Mouse (Mus musculus) cerebellum, adult 9-10 months (tissue): Measurements from ENCODE around the gene Per1.

ENCODE experiments used
- DNase-seq: peaks from one replicate; pipeline ENCODE4 v3.0.0; 2022

The Per1 gene

GRCm38 (mm10) chr11:69135361-69135760 is 40.3 kb downstream of the Per1 start:
- DNase-seq = no peak

GRCm38 (mm10) chr11:69147546-69147945 is 52.5 kb downstream of the Per1 start:
- DNase-seq = no peak

GRCm38 (mm10) chr11:69148451-69148960 is 53.5 kb downstream of the Per1 start:
- no peak for DNase-seq

- peak; percentile 28 for DNase-seq
These were observed 54.7 kb downstream of the Per1 start for GRCm38 (mm10) chr11:69149728-69150127.

GRCm38 (mm10) chr11:69150444-69150843 is 55.4 kb downstream of the Per1 start:
- DNase-seq = peak; percentile 81

- DNase-seq = no peak
These were observed 56.0 kb downstream of the Per1 start for GRCm38 (mm10) chr11:69151004-69151403.

- no peak for DNase-seq
These were observed 58.8 kb downstream of the Per1 start for GRCm38 (mm10) chr11:69153831-69154230.

GRCm38 (mm10) chr11:69155351-69155750 is 60.3 kb downstream of the Per1 start:
- DNase-seq = no peak

- no peak for DNase-seq
These were observed 61.8 kb downstream of the Per1 start, which contains the start of gene Alox12b for GRCm38 (mm10) chr11:69156800-69157199. Gene Alox12b, plus strand, starts transcription at chr11:69156989.
